Mouse (Mus musculus) embryonic facial prominence, embryonic 13.5 days (tissue): ENCODE measurements around the gene Sit1. TPM values are rescaled to one million over a fixed set of nuclear protein-coding genes. Genes with fewer than 3 reads are reported as not detected.
"Not testable (repeated sequence)": the region's sequence is repeated elsewhere in the genome, so short reads cannot be mapped to it uniquely, and the experiment has no call there.

Experiments
- ATAC-seq: fragments of 200-750 bp; cut with Nextera tagmentation; 2 replicates; pipeline ENCODE4 v1.8.0; 2017; ENCODE audit warnings: low read depth; ENCODE audit not compliant: insufficient number of reproducible peaks, insufficient read depth, low FRiP score, low TSS enrichment
- H3K27ac ChIP-seq: fragments of 300-500 bp; sonication (generic); 2 replicates; pipeline ENCODE4 v1.5.1; 2015; ENCODE audit warnings: moderate library complexity, mild to moderate bottlenecking, inconsistent platforms
- H3K27me3 ChIP-seq: fragments of 300-500 bp; sonication (generic); 2 replicates; pipeline ENCODE4 v1.6.1; 2015; ENCODE audit warnings: mild to moderate bottlenecking, inconsistent platforms
- H3K36me3 ChIP-seq: fragments of 300-500 bp; sonication (generic); 2 replicates; pipeline ENCODE4 v1.6.1; 2015; ENCODE audit warnings: mild to moderate bottlenecking, inconsistent platforms
- H3K4me1 ChIP-seq: fragments of 300-500 bp; sonication (generic); 2 replicates; pipeline ENCODE4 v1.6.1; 2015; ENCODE audit warnings: inconsistent platforms
- H3K4me2 ChIP-seq: fragments of 300-500 bp; sonication (generic); 2 replicates; pipeline ENCODE4 v1.6.1; 2015; ENCODE audit warnings: moderate library complexity, mild to moderate bottlenecking, inconsistent platforms
- H3K4me3 ChIP-seq: fragments of 300-500 bp; sonication (generic); 2 replicates; pipeline ENCODE4 v1.5.1; 2015; ENCODE audit warnings: mild to moderate bottlenecking, inconsistent platforms
- H3K9ac ChIP-seq: fragments of 300-500 bp; sonication (generic); 2 replicates; pipeline ENCODE4 v1.6.1; 2015; ENCODE audit warnings: mild to moderate bottlenecking, inconsistent platforms
- H3K9me3 ChIP-seq: fragments of 300-500 bp; sonication (generic); 2 replicates; pipeline ENCODE4 v1.6.1; 2016; ENCODE audit warnings: inconsistent platforms
- WGBS: fragments of 180-500 bp; shearing (Covaris S2); methylation state at CpG from one replicate; pipeline ENCODE4 v1.1.7; 2015; ENCODE audit warnings: mixed read lengths; 5-methylcytosine and 5-hydroxymethylcytosine counted together
- polyA plus RNA-seq: library from polyadenylated mRNA; unstranded; fragments of >200 nt; fragmentation: Nextera tagmentation; extraction: Ambion mirVana; gene quantifications from 2 replicates; pipeline ENCODE4 v1.2.1, GENCODE M21; 2015

Gene Sit1
- polyA plus RNA-seq, 1 experiment from 2014 or later, result not detected

DNA sequence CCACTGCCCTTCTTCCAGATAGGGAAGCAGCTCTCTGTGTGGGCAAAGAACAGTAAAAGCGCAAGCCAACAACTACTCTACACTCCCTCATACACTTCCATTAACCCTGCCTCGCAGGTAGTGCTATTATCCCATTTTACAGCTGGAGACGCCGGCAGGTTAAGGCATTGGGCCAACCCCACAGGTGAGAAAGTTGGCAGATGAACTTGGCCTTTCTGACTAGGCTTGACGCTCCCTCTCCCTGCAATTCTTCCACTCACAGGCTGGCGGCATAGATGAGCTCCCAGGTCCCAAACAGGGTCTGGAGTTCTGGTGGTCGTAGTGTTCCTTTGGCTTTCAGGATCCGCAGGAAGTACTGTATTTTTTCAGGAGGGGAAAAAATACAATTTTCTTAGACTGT is 15.4 kb upstream of the Sit1 start:
- H3K4me1 ChIP-seq, result peaks cover 51% of the 10 kb centered on the region
- H3K9ac ChIP-seq, result peak overlapping the region; percentile 80
- peaks cover 22% of the 10 kb centered on the region for H3K36me3 ChIP-seq
- H3K27me3 ChIP-seq, result no peaks in the 10 kb centered on the region
- no peaks in the 10 kb centered on the region for H3K9me3 ChIP-seq
- no peak for ATAC-seq
- H3K27ac ChIP-seq, result peak overlapping the region; percentile 45
- peak overlapping the region; percentile 65 for H3K4me3 ChIP-seq
- WGBS, result 13% methylated on average over 8 of the region's 8 CpGs
- H3K4me2 ChIP-seq, result peak overlapping the region; percentile 77

DNA sequence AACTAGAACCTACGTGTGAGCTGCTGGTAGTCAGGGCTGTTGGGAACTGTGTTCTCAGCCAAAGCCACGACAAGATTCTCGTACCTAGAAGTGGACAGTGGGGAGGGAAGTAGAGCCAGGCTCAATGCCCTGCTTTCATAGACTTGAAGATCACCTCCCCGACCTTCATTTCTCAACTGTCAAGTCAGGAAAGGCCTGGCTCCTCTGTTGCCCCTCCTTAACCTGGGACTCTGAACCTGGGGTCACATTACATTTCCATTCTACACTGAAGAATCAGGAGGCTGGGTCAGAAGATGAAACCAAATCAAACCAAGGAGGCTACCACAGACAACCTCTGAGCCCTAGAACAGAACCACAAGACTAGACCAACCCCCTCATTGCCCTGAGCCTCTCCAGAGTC is 14.4 kb upstream of the Sit1 start:
- H3K27ac ChIP-seq, result no peak overlapping the region
- WGBS, result 66% methylated on average over 4 of the region's 4 CpGs

DNA sequence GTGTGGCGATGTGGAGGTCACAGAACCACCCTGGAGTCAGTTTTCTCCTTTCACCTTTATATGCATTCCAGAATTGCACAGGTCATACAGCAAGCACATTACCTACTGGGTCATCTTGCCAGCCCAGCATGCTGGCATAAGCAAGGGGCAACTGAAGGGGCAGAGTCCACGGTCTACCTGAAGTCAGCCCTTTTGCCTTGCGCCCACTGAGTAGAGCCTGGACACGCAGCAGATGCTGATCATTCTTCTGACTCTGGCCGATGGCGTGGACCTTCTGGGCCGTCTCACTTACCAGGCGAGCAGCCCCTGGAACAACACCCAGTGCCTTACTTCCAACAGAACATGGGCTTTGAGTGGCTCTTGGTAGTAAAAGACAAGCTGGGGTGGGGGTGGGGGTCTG is 13.9 kb upstream of the Sit1 start:
- peaks cover 51% of the 10 kb centered on the region for H3K4me1 ChIP-seq
- peaks cover 22% of the 10 kb centered on the region for H3K36me3 ChIP-seq
- no peaks in the 10 kb centered on the region for H3K27me3 ChIP-seq
- WGBS, result 90% methylated on average over 8 of the region's 8 CpGs
- H3K4me2 ChIP-seq, result peak overlapping the region; percentile 77
- no peaks in the 10 kb centered on the region for H3K9me3 ChIP-seq
- H3K9ac ChIP-seq, result no peak overlapping the region
- no peak overlapping the region for H3K27ac ChIP-seq
- 0 out of 2 replicates have a peak overlapping the region, but pooled peaks have one; percentile 65 for H3K4me3 ChIP-seq
- ATAC-seq, result no peak

More for the DNA sequence above, 14.4 kb upstream of the Sit1 start:
- Histone ChIP-seq H3K9ac (peak overlapping the region; percentile 80), H3K4me2 (peak overlapping the region; percentile 77), H3K4me1 (peaks cover 51% of the 10 kb centered on the region), H3K36me3 (peaks cover 22% of the 10 kb centered on the region), H3K4me3 (peak overlapping the region; percentile 65), H3K9me3 (no peaks in the 10 kb centered on the region), H3K27me3 (no peaks in the 10 kb centered on the region)
- ATAC-seq, result no peak

- whole genome bisulfite sequencing, result 63% methylated on average over 6 of the region's 6 CpGs
- no peaks in the 10 kb centered on the region for H3K27me3 ChIP-seq
- H3K4me3 ChIP-seq, result no peak overlapping the region
- no peak for ATAC-seq
- no peak overlapping the region for H3K4me2 ChIP-seq
- peaks cover 51% of the 10 kb centered on the region for H3K4me1 ChIP-seq
- peaks cover 22% of the 10 kb centered on the region for H3K36me3 ChIP-seq
- no peak overlapping the region for H3K27ac ChIP-seq
- no peak overlapping the region for H3K9ac ChIP-seq
- H3K9me3 ChIP-seq, result no peaks in the 10 kb centered on the region
Observed at GRCm38 (mm10) chr4:43496587-43496986, 13.1 kb upstream of the Sit1 start.

DNA sequence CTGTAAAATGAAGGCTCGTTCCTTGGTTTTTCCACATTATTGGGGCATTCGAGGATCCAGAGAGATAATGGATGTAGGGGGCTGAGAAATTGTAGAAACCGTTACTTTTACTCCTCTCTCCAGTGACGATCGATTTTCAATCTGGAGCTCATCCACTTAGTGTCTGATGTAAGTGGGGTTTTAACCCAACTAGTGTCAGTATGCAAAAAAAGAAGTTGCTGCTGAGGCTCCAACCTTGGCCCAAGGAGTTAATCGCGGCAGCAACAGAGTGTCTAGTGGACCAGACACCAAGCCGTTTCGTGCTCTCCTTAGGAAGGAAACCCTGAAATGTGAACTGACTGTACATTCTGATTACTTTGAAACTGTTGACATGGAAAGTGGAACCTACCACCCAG is 10.3 kb upstream of the Sit1 start:
- peaks cover 35% of the 10 kb centered on the region for H3K4me1 ChIP-seq
- H3K4me3 ChIP-seq, result peak overlapping the region; percentile 70
- WGBS, result 2% methylated on average over 9 of the region's 9 CpGs
- peak overlapping the region; percentile 84 for H3K9ac ChIP-seq
- ATAC-seq, result no peak
- no peaks in the 10 kb centered on the region for H3K9me3 ChIP-seq
- peak overlapping the region; percentile 60 for H3K4me2 ChIP-seq
- no peaks in the 10 kb centered on the region for H3K27me3 ChIP-seq
- peaks cover 22% of the 10 kb centered on the region for H3K36me3 ChIP-seq
- H3K27ac ChIP-seq, result peak overlapping the region; percentile 93

- ATAC-seq, result peak; percentile 88
- no peaks in the 10 kb centered on the region for H3K9me3 ChIP-seq
- H3K4me3 ChIP-seq, result peak overlapping the region; percentile 70
- WGBS, result under 1% methylated on average over 47 of the region's 47 CpGs
- peak overlapping the region; percentile 84 for H3K9ac ChIP-seq
- no peaks in the 10 kb centered on the region for H3K27me3 ChIP-seq
- H3K4me1 ChIP-seq, result peaks cover 30% of the 10 kb centered on the region
- H3K27ac ChIP-seq, result peak overlapping the region; percentile 93
- H3K4me2 ChIP-seq, result peak overlapping the region; percentile 60
- peaks cover 22% of the 10 kb centered on the region for H3K36me3 ChIP-seq
Observed at GRCm38 (mm10) chr4:43493186-43493845, 9.8 kb upstream of the Sit1 start.

DNA sequence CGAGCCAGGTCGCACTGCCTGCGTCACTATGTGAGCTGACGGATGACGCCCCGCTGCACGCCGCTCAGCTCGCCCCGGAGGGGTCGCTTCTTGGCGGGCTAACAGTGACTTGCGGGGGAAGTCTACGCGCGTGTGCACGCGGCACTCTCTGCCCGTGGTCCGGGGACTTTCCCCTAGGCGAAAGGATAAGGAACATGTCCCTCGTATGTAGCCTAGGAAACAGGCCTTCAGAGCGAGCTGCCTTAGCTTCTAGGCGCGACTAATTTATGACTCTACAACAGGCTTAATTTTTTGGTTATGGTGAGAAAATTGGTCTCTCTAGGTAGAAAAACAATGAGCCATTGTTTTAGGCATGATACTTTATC is 9.3 kb upstream of the Sit1 start, which contains the start of gene Ccdc107:
Ccdc107 (plus strand) TSS at position 80 of the 365 bp plus-strand sequence.
- Histone ChIP-seq H3K36me3 (peaks cover 22% of the 10 kb centered on the region), H3K27ac (peak within 1 kb of the TSS; percentile 93), H3K9ac (peak within 1 kb of the TSS; percentile 84), H3K4me2 (peak within 1 kb of the TSS; percentile 60), H3K9me3 (no peaks in the 10 kb centered on the region), H3K27me3 (no peaks in the 10 kb centered on the region), H3K4me3 (peak within 1 kb of the TSS; percentile 70), H3K4me1 (peaks cover 25% of the 10 kb centered on the region)
- WGBS, result under 1% methylated on average over 25 of the region's 25 CpGs
- peak; percentile 96 for ATAC-seq

GRCm38 (mm10) chr4:43492101-43492820 is 8.7 kb upstream of the Sit1 start:
- Histone ChIP-seq H3K27me3 (no peaks in the 10 kb centered on the region), H3K27ac (peak overlapping the region; percentile 93), H3K4me3 (peak overlapping the region; percentile 70), H3K9ac (no peak overlapping the region), H3K4me2 (peak overlapping the region; percentile 60), H3K4me1 (peaks cover 19% of the 10 kb centered on the region), H3K36me3 (peaks cover 19% of the 10 kb centered on the region), H3K9me3 (no peaks in the 10 kb centered on the region)
- no peak for ATAC-seq
- 47% methylated on average over 12 of the region's 12 CpGs for WGBS

DNA sequence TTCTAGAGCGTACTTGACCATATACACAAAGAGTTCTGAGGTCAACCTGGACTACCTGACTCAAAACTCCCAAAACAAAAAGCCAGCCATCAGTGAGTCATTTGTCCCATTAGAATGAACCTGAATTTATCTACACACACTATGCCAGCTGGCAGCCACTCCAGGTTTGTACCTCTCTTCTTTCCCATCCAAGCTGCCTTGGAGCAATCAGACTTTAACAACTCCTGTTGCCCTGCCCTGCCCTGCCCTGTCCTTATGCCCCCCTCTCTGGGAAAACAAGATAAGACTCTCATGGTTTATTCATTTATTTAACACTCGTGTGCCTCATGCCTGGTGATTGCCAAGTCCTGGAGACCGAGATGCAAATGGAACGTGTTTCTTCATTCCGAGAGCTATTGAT is 7.3 kb upstream of the Sit1 start:
- H3K4me1 ChIP-seq, result peaks cover 11% of the 10 kb centered on the region
- no peaks in the 10 kb centered on the region for H3K9me3 ChIP-seq
- no peak for ATAC-seq
- H3K27me3 ChIP-seq, result no peaks in the 10 kb centered on the region
- H3K9ac ChIP-seq, result no peak overlapping the region
- peaks cover 4% of the 10 kb centered on the region; the same call in 1 of the 2 replicates for H3K36me3 ChIP-seq
- 86% methylated on average over 5 of the region's 5 CpGs for whole genome bisulfite sequencing
- no peak overlapping the region for H3K4me3 ChIP-seq
- H3K27ac ChIP-seq, result no peak overlapping the region
- H3K4me2 ChIP-seq, result no peak overlapping the region

DNA sequence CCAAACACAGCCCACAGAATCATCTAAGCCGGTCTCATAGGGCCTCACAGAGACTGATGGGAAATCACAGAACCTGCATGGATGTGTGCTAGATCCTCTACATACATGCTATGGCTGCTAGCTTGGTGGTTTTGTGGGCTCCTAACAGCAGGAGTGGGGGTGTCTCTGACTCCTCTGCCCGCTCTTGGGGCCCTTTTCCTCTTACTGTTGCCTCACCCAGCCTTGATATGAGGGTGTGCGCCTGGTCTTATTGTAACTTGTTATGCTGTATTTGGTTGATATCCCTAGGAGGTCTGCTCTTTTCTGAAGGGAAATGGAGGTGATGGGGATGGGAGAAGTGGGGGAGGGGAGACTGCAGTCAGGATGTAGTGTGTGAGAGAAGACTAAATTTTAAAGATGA is 6.1 kb upstream of the Sit1 start:
- ATAC-seq, result no peak
- Histone ChIP-seq H3K27me3 (no peaks in the 10 kb centered on the region), H3K4me2 (no peak overlapping the region), H3K9me3 (no peaks in the 10 kb centered on the region), H3K9ac (no peak overlapping the region), H3K4me1 (peaks cover 5% of the 10 kb centered on the region), H3K4me3 (no peak overlapping the region), H3K27ac (no peak overlapping the region), H3K36me3 (no peaks in the 10 kb centered on the region)
- WGBS, result 92% methylated on average over 3 of the region's 3 CpGs

DNA sequence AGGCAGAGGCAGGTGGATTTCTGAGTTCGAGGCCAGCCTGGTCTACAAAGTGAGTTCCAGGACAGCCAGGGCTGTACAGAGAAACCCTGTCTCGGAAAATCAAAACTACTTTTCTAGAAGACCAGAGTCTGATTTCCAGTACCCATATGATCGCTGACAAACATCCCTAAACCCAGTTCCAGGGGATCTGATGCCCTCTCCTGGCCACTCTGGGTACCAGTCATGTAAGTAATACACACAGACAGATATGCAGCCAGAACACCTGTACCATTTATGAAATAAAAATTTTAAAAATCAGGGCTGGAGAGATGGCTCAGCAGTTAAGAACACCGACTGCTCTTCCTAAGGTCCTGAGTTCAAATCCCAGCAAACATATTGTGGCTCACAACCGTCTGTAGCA is 2.1 kb upstream of the Sit1 start:
- not testable (repeated sequence) for H3K36me3 ChIP-seq, ATAC-seq, H3K27me3 ChIP-seq, H3K9ac ChIP-seq, H3K4me2 ChIP-seq, H3K9me3 ChIP-seq, H3K4me3 ChIP-seq, H3K4me1 ChIP-seq, H3K27ac ChIP-seq
- 88% methylated on average over 5 of the region's 5 CpGs for WGBS

GRCm38 (mm10) chr4:43482591-43482990 is 943 bp downstream of the Sit1 start:
- H3K9me3 ChIP-seq, result no peaks in the 10 kb centered on the region
- WGBS, result 73% methylated on average over 10 of the region's 10 CpGs
- no peak for ATAC-seq
- H3K4me1 ChIP-seq, result 0 out of 2 replicates have a peak, but pooled peaks cover 3% of the 10 kb centered on the region
- H3K4me2 ChIP-seq, result no peak overlapping the region
- H3K27me3 ChIP-seq, result no peaks in the 10 kb centered on the region
- H3K4me3 ChIP-seq, result no peak overlapping the region
- no peaks in the 10 kb centered on the region for H3K36me3 ChIP-seq
- no peak overlapping the region for H3K27ac ChIP-seq
- no peak overlapping the region for H3K9ac ChIP-seq
